Mouse (Mus musculus): ENCODE data around the gene Ak6.

Ak6 gene

DNA sequence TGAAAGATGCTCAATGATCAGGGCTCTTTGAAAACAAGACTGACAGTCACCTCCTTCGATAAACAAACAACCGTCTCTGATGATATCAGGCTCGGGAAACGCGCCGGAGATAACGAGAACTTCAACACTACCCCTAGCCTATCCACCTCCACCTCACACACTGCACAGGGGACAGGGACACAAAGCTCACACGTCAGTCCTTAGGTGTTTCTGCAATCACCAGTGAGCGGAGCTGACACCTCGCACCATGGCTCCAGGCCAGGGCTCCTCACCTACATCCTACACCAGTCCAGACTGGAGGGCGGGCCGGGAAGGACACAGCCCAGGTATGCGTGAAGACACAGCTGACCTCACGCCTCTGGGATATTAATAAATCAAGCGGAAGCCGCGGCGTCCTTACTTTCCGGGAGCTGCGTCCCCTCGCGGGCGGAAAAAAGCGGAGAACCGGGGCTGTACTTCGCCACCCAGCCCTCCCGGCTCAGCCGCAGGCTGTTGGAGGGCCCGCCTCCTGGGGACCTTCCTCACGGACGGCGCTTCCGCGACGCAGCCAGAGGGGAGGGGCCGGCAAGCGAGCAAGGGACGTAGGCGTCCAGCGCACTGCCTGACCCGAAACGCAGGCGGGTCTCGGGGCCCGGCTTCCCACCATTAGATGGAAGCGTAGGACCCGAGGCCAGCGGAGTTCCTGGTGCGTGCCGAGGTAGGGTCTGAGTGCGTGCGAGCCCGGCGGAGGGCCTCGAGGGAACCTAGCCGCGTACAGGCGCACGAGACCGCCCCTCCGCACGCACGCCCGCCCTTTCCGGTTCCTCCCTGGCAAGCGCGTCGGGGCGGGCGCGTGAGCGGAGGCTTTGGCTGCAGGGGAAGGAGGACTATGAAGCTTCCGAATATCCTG, at the start of gene Ak6, which contains the start of gene Rad17:
Gene Ak6 (plus strand): TSS at position 430 of the 889 bp plus-strand sequence.
Gene Rad17 (minus strand): TSS at position 502 of the 889 bp plus-strand sequence.
- WGBS: under 1% methylated on average over 72 of the region's 73 CpGs

DNA sequence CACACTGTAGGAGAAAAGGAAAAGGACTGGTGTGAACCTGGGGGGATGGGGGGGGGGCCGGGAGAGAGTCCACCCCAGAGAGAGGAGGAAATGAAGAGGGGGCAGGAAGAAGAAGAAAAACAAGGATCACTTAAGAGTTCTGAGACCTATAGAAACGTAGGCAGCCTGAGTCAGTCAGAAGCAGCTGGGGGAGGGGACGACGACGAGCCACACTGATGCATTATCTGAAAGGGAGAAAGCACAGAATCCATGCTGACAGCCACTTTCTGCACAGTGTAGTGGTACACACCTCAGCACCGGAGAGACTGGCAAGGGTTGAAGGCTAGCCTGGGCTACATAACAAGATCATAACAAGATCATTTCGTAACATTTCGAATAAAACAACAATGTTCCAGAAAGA, 49.7 kb upstream of the Ak6 start:
- 70% methylated on average over 8 of the region's 8 CpGs for WGBS

DNA sequence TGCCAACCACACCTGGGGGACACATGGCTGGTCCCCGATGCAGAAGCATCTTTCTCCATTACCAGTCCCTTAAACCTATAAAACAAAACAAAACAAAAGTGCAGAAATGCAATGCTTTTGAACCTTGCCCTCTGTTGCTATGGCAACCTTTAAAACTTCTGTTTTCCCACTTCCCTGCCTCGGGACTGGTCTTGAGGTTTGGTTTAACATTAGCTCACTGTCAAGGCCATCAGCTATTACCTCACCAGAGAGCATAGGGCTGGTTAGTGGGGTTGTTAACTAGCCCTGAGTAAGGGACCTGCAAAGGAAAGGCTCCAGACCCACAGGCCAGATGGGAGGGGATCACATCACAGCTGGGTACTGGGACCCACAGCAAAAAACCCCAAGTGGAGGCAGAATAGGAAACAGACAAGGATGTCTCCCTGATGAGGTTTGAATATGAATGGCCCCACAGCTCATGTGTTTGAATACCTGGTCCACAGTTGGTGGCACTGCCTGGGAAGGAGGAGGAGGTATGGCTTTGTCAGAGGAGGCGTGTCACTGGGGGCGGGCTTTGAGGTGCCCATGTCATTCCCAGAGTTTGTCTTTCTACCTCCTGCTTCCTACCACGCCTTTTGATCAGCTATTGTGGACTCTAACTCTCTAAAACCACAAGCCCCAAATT, 48.4 kb upstream of the Ak6 start:
- 80% methylated on average over 5 of the region's 5 CpGs for WGBS

DNA sequence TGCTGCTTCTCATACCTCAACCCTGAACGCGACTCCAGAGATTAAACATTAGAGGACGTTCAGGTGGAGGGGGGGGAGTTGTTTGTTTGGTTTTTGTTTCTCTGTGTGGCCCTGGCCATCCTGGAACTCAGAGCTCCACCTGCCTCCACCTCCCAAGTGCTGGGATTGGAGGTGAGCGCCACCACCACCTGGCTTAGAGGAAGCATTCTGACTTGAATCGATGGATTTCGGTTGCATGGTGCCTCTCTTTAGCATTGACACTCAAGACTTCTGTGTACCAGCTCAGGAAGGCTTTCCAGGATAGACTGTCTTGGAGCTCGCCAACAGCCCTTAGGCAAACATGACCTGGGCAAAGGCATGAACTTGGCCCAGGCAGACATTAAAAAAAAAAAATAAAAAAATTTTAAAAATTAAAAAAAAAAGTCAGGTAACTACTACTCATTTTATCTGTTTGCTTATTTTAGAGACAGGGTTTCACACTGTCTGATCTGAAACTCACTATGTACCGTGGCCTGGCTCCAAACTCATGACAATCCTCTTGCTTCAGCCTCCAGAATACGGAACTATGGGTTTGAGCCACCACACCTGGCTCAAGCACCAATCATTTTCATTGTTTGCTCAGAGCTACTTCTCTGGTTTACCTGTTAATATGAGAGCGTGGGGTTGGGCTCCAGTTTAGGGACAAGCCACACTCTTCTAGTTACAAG, 47.6 kb upstream of the Ak6 start:
- 91% methylated on average over 10 of the region's 10 CpGs for WGBS

DNA sequence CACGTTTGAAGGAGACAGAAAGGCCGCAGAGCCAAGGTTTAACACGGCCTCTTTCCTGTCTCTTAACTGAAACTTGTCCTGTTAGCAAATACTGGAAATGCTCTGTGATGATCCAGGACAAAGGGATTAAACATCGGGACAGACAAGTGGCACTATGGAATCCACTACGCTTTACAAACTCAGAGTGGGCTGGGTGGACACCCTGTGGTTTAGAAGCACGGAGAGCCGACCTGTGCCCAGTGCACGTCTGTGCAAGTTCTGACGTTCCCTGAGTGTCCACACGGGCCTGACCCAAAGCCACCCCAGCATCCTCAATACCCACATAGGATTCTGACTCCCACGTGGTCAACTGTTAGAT, 47.1 kb upstream of the Ak6 start:
- 89% methylated on average over 11 of the region's 11 CpGs for WGBS

DNA sequence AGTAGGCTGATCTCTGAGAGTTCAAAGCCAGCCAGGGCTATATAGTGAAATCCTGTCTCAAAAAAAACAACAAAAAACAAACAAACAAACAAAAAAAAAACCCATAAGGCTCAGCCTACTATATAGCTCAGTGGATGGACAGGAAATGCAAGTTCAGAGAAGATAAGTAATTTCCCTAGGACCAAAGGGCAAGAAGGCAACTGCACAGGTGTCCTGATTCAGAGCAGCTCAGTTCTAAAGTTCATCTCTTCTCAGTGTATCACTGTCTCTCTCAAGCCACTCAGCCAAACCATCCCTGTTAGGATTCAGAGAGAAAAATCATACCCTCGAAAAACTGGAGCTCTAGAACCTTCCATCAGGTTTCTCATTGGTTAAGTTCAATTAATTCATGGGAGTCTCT, 44.9 kb upstream of the Ak6 start:
- WGBS: 80% methylated on average over 1 of the region's 1 CpGs

DNA sequence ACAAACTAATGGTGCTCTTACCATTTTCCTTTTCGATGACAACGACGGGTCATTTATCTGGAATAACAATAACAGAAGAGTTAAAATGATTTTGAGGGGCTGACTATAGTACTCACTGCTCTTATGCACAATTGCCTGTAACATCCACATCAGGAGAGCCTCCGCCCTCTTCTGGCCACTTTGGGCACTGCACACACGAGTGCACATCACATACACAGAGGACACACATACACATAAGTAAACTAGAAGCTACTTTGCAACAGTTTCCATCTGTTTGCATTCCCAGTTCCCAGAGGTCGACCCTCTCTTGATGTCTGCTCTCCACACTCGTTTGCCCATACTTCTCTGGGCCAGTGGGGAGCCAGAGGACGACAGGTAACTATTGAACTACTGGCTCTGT, 43.0 kb upstream of the Ak6 start:
- 90% methylated on average over 8 of the region's 8 CpGs for WGBS

DNA sequence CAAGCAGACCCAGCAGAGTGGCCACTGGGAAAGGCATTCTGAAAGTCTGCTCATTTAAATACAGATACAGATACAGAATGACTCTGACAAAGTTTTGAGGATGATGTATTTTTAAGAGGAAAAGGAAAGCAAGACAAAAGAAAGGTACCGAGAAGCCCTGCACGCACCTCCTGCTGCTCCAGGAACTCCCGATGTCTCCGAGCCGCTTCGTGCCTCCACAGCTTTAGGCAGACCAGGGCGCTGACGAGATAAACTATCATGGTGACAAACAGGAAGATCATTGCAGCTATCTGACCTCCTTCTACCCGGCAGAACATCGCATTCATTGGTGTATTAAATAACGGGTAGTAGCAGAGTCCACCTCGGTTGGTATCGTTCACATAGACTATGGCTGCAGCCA, 39.5 kb upstream of the Ak6 start:
- WGBS: 94% methylated on average over 13 of the region's 13 CpGs

DNA sequence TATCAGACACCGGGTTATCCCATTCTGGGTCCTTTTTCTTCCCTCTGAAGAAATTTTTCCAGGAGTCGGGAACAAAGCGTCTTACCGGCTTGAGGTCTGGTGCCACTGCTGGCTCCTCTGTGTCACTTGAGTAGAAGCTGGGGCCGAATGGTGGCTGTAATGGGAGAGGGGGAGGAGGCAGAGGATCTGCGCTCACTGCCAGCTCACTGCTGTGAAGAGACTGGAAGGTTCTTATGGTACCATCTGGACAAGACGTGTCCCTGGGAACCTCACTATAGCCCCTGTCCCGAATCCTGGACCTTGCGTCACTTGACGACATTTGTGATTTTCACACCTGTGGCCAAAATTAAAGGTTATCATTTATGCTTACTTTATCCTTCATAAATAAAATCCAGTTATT, 38.5 kb upstream of the Ak6 start:
- WGBS: 91% methylated on average over 10 of the region's 10 CpGs

DNA sequence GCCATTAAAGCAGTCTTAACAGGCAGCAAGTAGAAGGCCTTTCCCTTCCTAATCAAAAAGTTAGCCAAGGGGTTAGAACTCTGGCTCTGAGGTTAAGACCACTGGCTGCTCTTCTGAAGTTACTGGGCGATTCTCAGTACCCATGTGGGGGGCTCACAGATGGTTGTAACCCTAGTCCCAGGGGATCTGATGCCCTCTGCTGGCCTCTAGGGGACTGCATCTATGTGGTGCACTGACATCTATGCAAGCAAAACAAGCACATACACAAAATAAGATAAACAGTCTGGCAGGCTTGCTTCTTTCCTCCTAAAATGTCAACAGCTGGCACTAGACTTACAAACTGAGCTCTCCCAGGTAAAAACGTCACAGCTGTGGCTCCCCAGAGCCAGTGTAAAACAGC, 37.9 kb upstream of the Ak6 start:
- 56% methylated on average over 2 of the region's 2 CpGs for WGBS

DNA sequence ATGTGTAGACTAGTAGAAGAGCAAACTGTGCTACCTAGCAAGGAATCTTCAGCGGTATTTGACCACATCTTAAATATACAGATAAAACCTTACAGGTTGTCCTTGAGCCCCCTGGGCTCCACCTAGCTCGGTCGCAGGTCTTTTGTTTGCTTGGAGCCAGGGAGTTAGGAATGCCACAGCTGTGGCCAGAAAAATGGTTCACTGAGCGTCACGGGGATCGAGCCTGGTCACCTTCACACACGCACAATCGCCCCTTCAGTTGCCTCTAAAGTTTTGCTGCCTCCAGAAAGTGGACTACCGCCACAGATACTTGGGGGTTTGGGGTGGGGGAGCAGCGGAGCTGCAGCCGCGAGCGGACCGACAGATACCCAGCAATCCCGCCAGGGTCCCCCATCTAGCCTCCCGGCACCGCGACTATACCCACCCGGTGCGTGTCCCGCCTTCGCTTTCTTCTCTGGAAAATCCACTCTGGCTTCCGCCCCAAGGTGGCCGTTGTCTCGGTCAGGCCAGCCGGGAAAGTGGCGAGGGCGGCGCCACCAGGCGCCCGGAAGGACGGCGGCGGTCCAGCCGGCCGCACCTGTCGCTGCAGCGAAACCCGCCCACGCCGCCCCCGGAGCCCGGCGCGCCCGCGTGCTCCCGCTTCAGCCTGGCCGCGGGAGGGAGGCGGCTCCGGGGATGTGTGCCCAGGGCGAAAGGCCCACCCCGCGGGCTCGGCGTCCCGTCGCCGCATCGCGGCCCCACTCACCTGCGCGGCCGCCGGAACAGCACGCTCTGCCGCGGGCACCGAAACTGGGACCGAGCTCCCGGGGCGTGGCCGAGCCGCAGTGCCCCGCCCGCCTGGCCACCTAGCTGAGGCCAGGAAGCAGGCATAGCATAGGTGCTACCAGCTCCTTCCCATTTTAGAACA, 34.3 kb upstream of the Ak6 start, which contains the start of gene Marveld2:
Gene Marveld2 (minus strand): TSS at position 791 of the 907 bp plus-strand sequence.
- WGBS: 13% methylated on average over 77 of the region's 77 CpGs

DNA sequence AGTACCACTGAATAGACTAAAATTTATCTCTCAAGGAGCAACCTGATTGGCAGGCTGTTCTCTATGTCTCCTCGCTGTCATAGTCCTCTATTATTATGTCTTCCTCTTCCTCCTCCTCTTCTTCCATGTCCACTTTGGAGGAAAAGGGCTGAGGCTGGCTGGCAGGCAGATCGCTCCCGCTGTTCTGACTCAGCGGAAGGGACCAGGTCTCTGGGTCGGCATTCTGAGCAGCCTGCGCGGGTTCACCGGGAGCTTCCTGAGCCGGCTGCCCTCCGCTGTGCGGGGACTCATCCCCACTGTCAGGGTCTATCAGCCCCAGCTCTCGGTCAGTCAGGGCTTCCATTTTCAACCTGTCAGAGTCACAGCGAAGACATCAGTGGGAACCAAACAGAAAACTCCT, 33.2 kb upstream of the Ak6 start:
- WGBS: 93% methylated on average over 13 of the region's 13 CpGs

DNA sequence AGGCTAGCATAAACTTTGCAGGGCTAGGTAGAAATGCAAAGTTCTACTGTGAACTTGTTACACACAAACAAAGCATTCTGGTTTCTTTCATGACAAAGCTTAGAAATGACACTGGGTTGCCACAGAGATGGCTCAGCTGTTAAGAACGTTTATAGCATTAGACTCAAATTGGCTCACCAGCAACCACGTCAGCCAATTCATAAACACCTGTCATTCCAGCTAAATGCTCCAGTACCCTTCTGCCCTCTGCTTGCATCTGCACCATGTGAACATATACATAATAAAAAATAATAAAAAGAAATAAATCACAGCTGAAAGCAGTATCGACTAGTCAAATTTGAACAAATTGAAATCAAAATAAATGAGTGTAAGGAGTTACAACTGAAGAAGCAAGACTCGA, 28.5 kb upstream of the Ak6 start:
- WGBS: 85% methylated on average over 4 of the region's 4 CpGs

DNA sequence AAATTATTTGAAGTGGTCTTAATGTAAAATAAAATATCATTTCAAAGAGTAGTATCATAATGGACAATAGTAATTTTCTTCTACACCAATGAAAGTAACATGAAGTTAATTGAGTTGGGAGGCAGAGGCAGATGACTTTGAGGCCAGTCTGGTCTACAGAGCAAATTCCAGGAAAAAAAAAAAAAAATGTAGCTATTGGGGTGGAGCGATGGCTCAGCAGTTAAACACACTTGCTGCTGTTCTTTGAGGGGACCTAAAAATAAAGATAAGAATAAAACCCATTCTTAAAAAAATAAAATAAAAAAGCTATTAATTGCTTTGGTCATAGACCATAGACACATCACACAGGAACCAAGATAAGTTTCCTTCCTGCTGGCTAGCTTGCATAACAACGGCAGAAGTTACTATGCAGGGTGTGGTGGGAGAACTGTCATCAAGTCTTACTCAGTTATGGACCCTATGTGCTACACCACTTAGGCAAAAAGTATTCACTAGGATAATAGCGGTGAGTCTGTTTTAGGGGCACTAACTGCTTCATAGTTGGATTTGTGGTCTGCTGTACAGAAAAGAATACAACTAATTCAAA, 16.6 kb upstream of the Ak6 start:
- 92% methylated on average over 3 of the region's 3 CpGs for WGBS

DNA sequence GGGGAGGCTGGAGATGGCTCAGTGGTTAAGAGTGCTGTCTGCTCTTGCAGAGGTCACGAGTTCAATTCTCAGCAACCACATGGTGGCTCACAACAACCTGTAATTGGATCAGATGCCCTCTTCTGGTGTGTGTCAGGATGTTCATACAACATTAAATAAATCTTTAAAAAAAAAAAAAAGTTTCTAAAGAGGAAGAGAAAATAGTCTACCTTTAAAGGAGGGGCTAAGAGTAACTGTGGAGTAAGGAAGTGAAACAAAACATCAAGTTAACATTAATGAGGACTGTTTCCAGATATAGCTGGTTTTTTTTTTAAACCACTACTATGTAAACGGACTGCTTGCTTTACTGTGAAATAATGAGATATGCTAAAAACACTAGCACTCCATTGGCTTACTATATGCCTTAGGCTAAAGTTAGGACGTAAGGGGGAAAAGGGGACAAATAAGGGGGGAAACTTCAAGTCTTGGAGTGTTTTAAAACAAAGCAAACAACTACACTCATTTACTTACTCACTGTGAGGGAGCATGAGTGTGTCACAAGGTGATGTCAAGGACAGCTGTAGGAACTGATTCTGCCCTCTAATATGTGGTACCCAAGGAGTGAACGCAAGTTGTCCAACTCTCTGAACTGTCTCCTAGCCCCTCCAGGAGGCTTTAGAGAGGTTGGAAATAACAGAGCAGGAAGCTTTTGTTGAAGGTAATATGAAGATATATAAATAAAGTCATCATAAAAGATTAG, 8.1 kb upstream of the Ak6 start:
- 83% methylated on average over 4 of the region's 4 CpGs for WGBS

DNA sequence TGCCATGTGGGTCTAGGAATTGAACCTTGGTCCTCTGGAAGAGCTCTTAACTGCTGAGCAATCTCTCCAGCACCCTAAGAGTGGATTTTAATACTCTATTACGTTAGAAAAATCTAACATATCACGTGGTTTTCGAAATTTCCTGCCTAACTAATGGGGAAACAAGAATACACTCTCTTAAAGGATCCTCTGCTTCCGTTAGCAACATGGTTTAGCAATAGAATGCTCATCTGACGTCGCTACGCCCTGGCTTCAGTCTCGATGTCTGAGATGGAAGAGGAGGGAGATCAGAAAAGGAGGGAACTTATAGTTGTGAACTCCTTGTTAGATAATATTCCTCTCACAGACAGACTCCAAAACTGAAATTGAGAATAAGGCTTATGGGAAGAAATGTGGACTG, 2.6 kb upstream of the Ak6 start:
- WGBS: 94% methylated on average over 8 of the region's 8 CpGs

DNA sequence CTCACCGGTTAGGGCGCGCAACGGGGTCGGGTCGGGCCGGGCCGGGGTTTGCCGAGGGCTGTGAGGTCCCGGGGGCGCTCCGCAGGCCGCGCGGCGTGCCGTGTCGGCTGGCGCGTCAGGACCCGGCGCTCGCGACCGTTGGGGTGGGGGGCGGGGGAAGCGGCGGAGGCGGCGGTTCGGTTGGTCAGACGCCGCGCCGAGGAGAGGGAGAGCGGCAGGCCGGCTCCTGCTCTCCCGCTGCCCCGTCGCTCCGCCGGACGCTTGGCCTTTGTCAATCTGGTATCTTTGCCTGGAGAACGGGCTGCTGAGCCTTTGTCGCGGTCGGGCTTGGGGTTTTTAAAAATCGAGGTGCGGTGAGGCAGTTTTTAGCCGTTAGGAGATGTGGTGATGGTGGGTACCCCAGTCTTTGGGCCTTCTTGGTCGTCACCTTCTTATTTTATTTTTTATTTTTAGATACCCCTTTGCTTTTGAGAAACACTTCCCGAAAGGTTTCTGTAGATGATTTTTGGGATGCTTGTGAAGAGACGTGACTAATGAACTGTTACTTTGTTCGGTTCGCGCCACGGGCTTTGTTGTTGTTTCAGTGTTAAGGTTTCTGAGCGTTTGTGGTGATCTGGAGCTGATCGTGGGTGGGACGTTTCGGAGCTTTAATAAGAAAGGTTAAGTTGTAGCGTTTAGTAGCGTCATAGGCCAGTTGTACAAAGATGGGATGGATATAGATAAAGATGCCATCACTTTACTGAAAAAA, 834 bp downstream of the Ak6 start, which contains the start of gene Taf9:
Gene Taf9 (plus strand): TSS at position 141 of the 748 bp plus-strand sequence.
- 1% methylated on average over 56 of the region's 63 CpGs for WGBS

DNA sequence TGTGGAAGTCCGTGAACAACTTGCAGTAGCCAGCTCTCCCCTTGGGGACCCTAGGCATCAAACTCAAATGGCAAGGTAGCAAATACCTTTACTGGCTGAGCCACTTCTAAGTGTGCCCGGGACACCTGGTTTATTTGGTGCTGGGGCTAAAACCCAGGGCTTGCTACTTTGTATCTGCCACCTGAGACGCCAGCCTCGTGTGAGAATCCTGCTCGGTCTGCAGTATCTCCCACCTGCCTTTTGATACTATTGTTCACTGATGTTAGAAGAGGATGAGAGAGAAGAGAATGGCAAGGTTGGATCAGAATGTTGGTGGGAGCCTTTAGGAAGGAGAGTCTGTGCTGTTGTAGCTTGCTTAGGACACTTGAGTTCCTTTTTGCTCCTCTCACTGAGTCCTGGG, 7.3 kb downstream of the Ak6 start:
- WGBS: 91% methylated on average over 5 of the region's 5 CpGs

DNA sequence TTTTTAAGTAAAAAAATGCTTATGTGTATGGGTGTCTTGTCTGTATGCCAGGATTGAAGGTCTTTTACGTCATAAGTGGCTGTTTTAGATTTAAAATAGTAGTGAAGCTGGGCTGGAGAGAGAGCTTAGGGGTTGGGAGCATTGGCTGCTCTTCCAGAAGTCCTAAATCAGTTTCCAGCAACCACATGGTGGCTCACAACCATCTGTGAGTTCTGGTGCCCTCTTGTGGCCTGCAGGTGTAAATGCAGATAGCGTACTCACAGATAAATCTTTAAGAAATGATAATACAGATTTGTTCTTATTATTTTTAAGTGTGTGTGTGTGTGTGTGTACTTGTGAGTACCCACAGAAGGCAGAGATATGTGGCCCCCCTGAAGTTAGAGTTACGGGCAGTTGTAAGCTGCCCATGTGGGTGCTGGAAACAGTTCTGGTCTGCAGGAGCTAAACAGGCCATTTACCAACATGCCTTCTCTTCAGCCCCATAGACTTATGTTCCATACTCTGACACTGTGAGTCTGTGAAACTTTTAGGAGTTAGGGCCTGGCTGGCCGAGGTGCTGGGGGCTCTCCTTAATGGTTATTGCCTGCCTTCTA, 9.2 kb downstream of the Ak6 start:
- WGBS: 42% methylated on average over 4 of the region's 4 CpGs

All from cerebral cortex, adult 2 months (tissue).